Mouse (Mus musculus): ENCODE measurements around the gene Tmbim4. TPM values are rescaled to one million over a fixed set of nuclear protein-coding genes. Genes with fewer than 3 reads are reported as not detected.

The Tmbim4 gene
- polyA plus RNA-seq, 1 experiment from 2014 or later, result 81.2 TPM

GRCm38 (mm10) chr10:120189276-120189675 lies 12.1 kb upstream of the Tmbim4 start:
- Histone ChIP-seq H3K4me1 (ENCODE audit: control insufficient read depth, low read depth, low read length) (no peaks in the 10 kb centered on the region), H3K27ac (ENCODE audit: low read length) (no peak overlapping the region), H3K36me3 (ENCODE audit: control insufficient read depth, insufficient read depth) (no peaks in the 10 kb centered on the region), H3K4me2 (ENCODE audit: low read depth, low read length) (no peak overlapping the region; the same call in 1 of the 2 replicates), H3K9ac (ENCODE audit: low read depth, low read length) (no peak overlapping the region), H3K27me3 (ENCODE audit: control insufficient read depth, insufficient read depth, low read depth, low read length) (no peaks in the 10 kb centered on the region), H3K9me3 (replicated peaks; ENCODE audit: control insufficient read depth, low read length) (no peaks in the 10 kb centered on the region), H3K4me3 (ENCODE audit: low read depth, low read length) (no peak overlapping the region)
- WGBS (ENCODE audit: insufficient replicate concordance), result 11% methylated on average over 11 of the region's 11 CpGs
- ATAC-seq (ENCODE audit: low read depth), result no peak

GRCm38 (mm10) chr10:120189782-120190181 lies 11.6 kb upstream of the Tmbim4 start:
- Histone ChIP-seq H3K9me3 (replicated peaks; ENCODE audit: control insufficient read depth, low read length) (no peaks in the 10 kb centered on the region), H3K4me3 (ENCODE audit: low read depth, low read length) (no peak overlapping the region), H3K36me3 (ENCODE audit: control insufficient read depth, insufficient read depth) (no peaks in the 10 kb centered on the region), H3K9ac (ENCODE audit: low read depth, low read length) (no peak overlapping the region), H3K27me3 (ENCODE audit: control insufficient read depth, insufficient read depth, low read depth, low read length) (no peaks in the 10 kb centered on the region), H3K4me2 (ENCODE audit: low read depth, low read length) (no peak overlapping the region), H3K4me1 (ENCODE audit: control insufficient read depth, low read depth, low read length) (no peaks in the 10 kb centered on the region), H3K27ac (ENCODE audit: low read length) (no peak overlapping the region)
- no peak for ATAC-seq (ENCODE audit: low read depth)
- 19% methylated on average over 6 of the region's 6 CpGs for WGBS (ENCODE audit: insufficient replicate concordance)

- no peaks in the 10 kb centered on the region for H3K9me3 ChIP-seq (replicated peaks; ENCODE audit: control insufficient read depth, low read length)
- no peaks in the 10 kb centered on the region for H3K36me3 ChIP-seq (ENCODE audit: control insufficient read depth, insufficient read depth)
- H3K4me1 ChIP-seq (ENCODE audit: control insufficient read depth, low read depth, low read length), result no peaks in the 10 kb centered on the region
- WGBS (ENCODE audit: insufficient replicate concordance), result 55% methylated on average over 6 of the region's 6 CpGs
- no peaks in the 10 kb centered on the region for H3K27me3 ChIP-seq (ENCODE audit: control insufficient read depth, insufficient read depth, low read depth, low read length)
- no peak overlapping the region for H3K27ac ChIP-seq (ENCODE audit: low read length)
- H3K4me3 ChIP-seq (ENCODE audit: low read depth, low read length), result no peak overlapping the region
- no peak overlapping the region for H3K4me2 ChIP-seq (ENCODE audit: low read depth, low read length)
- no peak overlapping the region for H3K9ac ChIP-seq (ENCODE audit: low read depth, low read length)
- no peak for ATAC-seq (ENCODE audit: low read depth)
These were observed 10.2 kb upstream of the Tmbim4 start for GRCm38 (mm10) chr10:120191165-120191564.

- no peak for ATAC-seq (ENCODE audit: low read depth)
- H3K4me2 ChIP-seq (ENCODE audit: low read depth, low read length), result no peak overlapping the region
- 68% methylated on average over 4 of the region's 4 CpGs for WGBS (ENCODE audit: insufficient replicate concordance)
- H3K27me3 ChIP-seq (ENCODE audit: control insufficient read depth, insufficient read depth, low read depth, low read length), result no peaks in the 10 kb centered on the region
- H3K4me1 ChIP-seq (ENCODE audit: control insufficient read depth, low read depth, low read length), result no peaks in the 10 kb centered on the region
- no peaks in the 10 kb centered on the region for H3K36me3 ChIP-seq (ENCODE audit: control insufficient read depth, insufficient read depth)
- H3K9ac ChIP-seq (ENCODE audit: low read depth, low read length), result no peak overlapping the region
- no peaks in the 10 kb centered on the region for H3K9me3 ChIP-seq (replicated peaks; ENCODE audit: control insufficient read depth, low read length)
- H3K27ac ChIP-seq (ENCODE audit: low read length), result no peak overlapping the region
- H3K4me3 ChIP-seq (ENCODE audit: low read depth, low read length), result no peak overlapping the region
These were observed 9.1 kb upstream of the Tmbim4 start for GRCm38 (mm10) chr10:120192278-120192677.

GRCm38 (mm10) chr10:120193255-120193654 lies 8.1 kb upstream of the Tmbim4 start:
- Histone ChIP-seq H3K9me3 (replicated peaks; ENCODE audit: control insufficient read depth, low read length) (no peaks in the 10 kb centered on the region), H3K27ac (ENCODE audit: low read length) (no peak overlapping the region)
- ATAC-seq (ENCODE audit: low read depth), result no peak

GRCm38 (mm10) chr10:120197061-120197835 lies 4.1 kb upstream of the Tmbim4 start:
- Histone ChIP-seq H3K9ac (ENCODE audit: low read depth, low read length) (no peak overlapping the region), H3K27ac (ENCODE audit: low read length) (no peak overlapping the region), H3K4me3 (ENCODE audit: low read depth, low read length) (no peak overlapping the region), H3K27me3 (ENCODE audit: control insufficient read depth, insufficient read depth, low read depth, low read length) (peaks cover 12% of the 10 kb centered on the region), H3K4me2 (ENCODE audit: low read depth, low read length) (no peak overlapping the region), H3K4me1 (ENCODE audit: control insufficient read depth, low read depth, low read length) (peaks cover 10% of the 10 kb centered on the region), H3K36me3 (ENCODE audit: control insufficient read depth, insufficient read depth) (no peaks in the 10 kb centered on the region), H3K9me3 (replicated peaks; ENCODE audit: control insufficient read depth, low read length) (no peaks in the 10 kb centered on the region)
- ATAC-seq (ENCODE audit: low read depth), result no peak
- WGBS (ENCODE audit: insufficient replicate concordance), result 53% methylated on average over 14 of the region's 14 CpGs

More at GRCm38 (mm10) chr10:120193255-120193654, 8.1 kb upstream of the Tmbim4 start:
- H3K4me3 ChIP-seq (ENCODE audit: low read depth, low read length), result no peak overlapping the region
- H3K4me1 ChIP-seq (ENCODE audit: control insufficient read depth, low read depth, low read length), result no peaks in the 10 kb centered on the region
- no peak overlapping the region for H3K9ac ChIP-seq (ENCODE audit: low read depth, low read length)
- H3K36me3 ChIP-seq (ENCODE audit: control insufficient read depth, insufficient read depth), result no peaks in the 10 kb centered on the region
- no peak overlapping the region for H3K4me2 ChIP-seq (ENCODE audit: low read depth, low read length)
- H3K27me3 ChIP-seq (ENCODE audit: control insufficient read depth, insufficient read depth, low read depth, low read length), result no peaks in the 10 kb centered on the region
- 31% methylated on average over 8 of the region's 8 CpGs for WGBS (ENCODE audit: insufficient replicate concordance)

- H3K9ac ChIP-seq (ENCODE audit: low read depth, low read length), result peak within 1 kb of the TSS; percentile 58
- H3K27me3 ChIP-seq (ENCODE audit: control insufficient read depth, insufficient read depth, low read depth, low read length), result peaks cover 12% of the 10 kb centered on the region
- H3K4me1 ChIP-seq (ENCODE audit: control insufficient read depth, low read depth, low read length), result peaks cover 10% of the 10 kb centered on the region
- peak within 1 kb of the TSS; percentile 53 for H3K27ac ChIP-seq (ENCODE audit: low read length)
- H3K9me3 ChIP-seq (replicated peaks; ENCODE audit: control insufficient read depth, low read length), result no peaks in the 10 kb centered on the region
- WGBS (ENCODE audit: insufficient replicate concordance), result 1% methylated on average over 13 of the region's 13 CpGs
- ATAC-seq (ENCODE audit: low read depth), result peak; percentile 61
- H3K4me2 ChIP-seq (ENCODE audit: low read depth, low read length), result peak within 1 kb of the TSS; percentile 97
- peak within 1 kb of the TSS; percentile 69 for H3K4me3 ChIP-seq (ENCODE audit: low read depth, low read length)
- H3K36me3 ChIP-seq (ENCODE audit: control insufficient read depth, insufficient read depth), result no peaks in the 10 kb centered on the region
These were observed 592 bp downstream of the Tmbim4 start, which contains the start of gene Irak3 for GRCm38 (mm10) chr10:120201961-120202402. Gene Irak3, minus strand, starts transcription at chr10:120202130.

GRCm38 (mm10) chr10:120202467-120203250 lies 1.3 kb downstream of the Tmbim4 start:
- H3K9me3 ChIP-seq (replicated peaks; ENCODE audit: control insufficient read depth, low read length), result no peaks in the 10 kb centered on the region
- no peak overlapping the region for H3K27ac ChIP-seq (ENCODE audit: low read length)
- ATAC-seq (ENCODE audit: low read depth), result no peak
- H3K36me3 ChIP-seq (ENCODE audit: control insufficient read depth, insufficient read depth), result no peaks in the 10 kb centered on the region
- H3K27me3 ChIP-seq (ENCODE audit: control insufficient read depth, insufficient read depth, low read depth, low read length), result peaks cover 12% of the 10 kb centered on the region
- H3K9ac ChIP-seq (ENCODE audit: low read depth, low read length), result peak overlapping the region; percentile 18; the same call in 1 of the 2 replicates
- peaks cover 10% of the 10 kb centered on the region for H3K4me1 ChIP-seq (ENCODE audit: control insufficient read depth, low read depth, low read length)
- peak overlapping the region; percentile 97 for H3K4me2 ChIP-seq (ENCODE audit: low read depth, low read length)
- peak overlapping the region; percentile 69 for H3K4me3 ChIP-seq (ENCODE audit: low read depth, low read length)
- 51% methylated on average over 16 of the region's 16 CpGs for WGBS (ENCODE audit: insufficient replicate concordance)

All from liver, embryonic 16.5 days (tissue).